Mouse (Mus musculus) thymus, postnatal 10 days (tissue): ENCODE measurements around the gene Rbmxl1.
"Not testable (repeated sequence)": the region's sequence is repeated elsewhere in the genome, so short reads cannot be mapped to it uniquely, and the experiment has no call there.

Experiments used
- DNase-seq, 2 experiments: peaks; one replicate each; pipeline ENCODE4 v3.0.0; 2021; ENCODE audit warnings: low spot score in 2 of 2

The Rbmxl1 gene

DNA sequence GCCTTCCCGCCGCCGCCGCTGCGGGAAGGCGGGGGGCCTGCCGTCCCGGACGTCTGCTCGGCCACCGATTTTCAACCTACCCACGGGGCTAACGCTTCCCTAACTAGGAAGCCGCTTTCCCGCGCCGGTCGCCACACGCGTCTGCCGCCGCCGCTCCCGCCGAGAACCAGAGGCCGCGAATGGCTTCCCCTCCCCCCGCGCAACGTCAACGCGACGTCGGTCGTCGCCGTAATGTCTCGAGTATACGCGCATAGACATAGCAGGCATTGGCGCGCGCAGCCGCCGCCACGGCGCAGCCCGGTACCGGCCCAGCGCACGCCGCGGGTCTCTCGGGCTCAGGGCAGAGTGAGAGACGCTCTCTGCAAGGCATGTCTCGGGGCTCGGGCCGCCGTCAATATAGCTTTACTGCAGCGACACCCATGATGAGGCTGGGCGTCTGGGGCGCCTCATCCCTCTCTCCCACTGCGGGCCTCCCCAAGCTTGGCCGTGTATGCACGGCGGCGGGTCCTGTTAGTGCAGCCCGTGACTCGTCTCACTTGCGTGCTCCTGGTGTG is at the start of gene Rbmxl1:
Gene Rbmxl1 (minus strand): TSS at position 180 of the 554 bp plus-strand sequence.
- DNase-seq = peak; percentile 85 to 95

DNA sequence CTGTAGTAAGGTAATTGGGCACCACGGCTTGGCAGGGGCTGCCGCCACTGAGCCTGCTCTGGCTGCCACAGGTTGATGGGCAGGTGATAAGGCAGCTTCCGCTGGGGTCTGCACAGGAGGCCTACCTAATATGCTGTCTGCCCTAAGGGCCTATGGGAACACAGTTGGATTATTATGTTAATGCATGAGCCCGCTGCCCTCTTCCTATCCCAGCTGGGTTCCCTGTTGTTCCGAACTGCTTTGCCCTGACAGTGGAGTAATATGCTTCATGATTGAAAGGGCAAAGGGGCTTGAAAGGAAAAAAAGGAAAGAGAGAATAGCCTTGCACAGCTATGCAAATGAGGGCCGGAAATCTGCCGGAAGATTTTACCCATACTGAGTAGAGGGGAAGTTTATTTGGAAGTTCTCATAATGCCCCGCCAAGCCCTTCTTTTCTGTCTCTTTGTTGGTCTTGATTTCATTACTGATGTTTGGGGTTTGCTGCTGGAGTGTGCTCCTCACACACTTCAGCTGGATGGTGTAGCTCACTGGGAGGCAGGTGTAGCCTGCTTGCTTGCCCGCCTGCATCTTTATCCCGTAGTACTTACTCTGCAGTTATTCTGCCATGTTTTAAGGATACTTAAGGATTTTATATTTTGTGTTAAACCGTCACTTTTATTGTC is 48.2 kb upstream of the Rbmxl1 start:
- no peak for DNase-seq

DNA sequence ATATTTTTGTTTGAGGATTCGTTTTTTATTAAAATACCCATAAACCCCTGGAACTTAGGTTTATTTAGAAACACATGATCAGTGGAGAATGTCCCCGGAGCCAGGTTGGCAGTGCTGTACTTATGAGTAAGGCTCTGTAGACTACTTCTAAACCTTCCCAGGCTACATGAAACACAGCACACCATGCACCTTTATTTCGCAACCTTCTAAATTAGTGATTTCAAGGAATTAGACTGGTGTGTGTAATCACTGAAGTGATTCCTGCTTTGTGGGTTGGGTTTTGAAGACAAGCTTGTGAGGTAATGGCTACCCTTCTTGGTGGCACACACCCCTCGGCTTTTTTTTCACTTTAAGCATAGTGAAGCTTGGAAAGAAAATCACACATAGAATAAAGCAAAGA is 47.1 kb upstream of the Rbmxl1 start:
- DNase-seq = no peak

DNA sequence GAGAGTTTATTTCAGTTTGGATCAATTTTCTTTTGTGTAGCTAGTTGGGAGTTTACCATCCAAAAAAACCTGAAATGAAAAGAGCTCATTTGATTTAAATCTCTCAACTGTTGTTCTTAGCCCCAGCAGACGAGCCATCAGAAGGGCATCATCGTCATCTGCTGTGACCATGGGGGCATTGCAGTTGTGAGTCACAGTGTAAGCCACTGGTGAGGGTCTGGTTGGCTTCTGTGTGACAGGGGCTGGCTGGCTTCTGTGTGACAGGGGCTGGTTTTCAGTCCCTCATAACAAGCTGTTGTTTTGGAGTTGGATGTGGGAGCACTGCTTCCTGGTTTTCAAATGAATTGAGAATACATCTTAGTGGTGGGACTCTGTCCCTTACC is 42.0 kb upstream of the Rbmxl1 start:
- DNase-seq = no peak

DNA sequence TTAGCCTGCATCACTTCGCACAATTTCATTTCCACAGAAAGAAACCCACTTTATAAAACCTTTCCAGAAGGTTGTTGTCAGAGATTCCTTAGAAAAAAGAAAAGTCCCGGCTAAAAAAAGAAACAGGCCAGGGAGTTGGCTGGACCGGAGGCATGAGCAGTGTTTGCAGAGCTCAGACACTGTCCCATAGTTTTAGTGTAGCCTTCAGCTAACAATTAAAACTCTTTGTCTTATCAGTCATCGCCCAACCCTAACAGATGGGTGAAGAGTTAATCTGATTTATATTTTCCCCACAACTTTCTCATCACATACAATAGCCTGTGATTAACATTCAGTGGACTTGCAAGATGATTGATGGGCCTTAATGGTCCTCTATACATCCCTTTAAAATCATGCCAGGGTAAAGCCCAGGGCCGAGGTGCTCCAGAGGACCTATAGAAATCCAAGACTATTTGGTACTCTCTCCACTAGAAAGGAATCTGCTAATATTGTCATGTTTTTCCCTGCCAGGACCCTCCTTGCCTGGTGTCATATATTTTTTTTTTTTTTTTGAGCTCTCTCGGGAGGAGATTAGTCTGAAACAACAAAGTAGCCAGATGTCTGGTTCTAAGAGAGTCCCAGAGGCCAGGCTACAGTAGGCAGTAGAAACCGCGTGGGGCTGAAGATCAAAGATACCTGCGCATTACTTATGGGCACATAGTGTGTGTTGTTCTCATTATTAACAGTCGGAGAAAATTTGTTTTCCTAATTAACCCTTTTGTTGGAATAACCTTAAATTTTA is 41.5 kb upstream of the Rbmxl1 start:
- DNase-seq = no peak

DNA sequence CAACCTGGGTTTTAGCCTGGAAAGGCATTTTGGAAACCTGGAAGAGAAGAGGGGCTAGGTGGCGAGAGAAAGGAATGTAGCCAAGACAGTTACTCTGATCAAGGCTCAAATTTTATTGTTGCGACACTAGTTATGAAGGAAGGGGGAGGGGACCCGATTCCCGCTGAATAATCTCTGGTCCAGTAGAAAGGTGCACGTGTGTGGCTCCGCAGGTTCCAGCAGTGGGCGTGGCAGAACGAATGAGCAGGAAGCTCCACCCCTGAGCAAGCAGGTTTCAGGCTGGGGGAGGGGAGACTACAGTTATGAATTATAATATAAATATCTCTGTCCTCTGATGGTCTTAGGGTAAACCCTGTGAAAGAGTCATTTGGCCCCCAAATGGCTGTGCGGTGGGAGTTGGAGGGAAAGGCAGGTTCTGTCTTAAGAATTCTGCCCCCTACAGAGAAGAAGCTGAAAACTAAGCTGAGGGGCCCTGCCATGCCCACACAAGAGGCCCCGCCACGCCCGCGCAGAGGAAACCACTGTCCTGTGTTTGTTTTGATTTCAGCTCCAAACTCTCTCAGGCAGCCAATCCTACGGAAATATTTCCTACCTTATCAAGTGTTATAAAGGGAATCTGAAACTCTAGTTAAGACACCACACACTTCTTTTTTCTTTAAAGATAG is 36.6 kb upstream of the Rbmxl1 start:
- not testable (repeated sequence) for DNase-seq

DNA sequence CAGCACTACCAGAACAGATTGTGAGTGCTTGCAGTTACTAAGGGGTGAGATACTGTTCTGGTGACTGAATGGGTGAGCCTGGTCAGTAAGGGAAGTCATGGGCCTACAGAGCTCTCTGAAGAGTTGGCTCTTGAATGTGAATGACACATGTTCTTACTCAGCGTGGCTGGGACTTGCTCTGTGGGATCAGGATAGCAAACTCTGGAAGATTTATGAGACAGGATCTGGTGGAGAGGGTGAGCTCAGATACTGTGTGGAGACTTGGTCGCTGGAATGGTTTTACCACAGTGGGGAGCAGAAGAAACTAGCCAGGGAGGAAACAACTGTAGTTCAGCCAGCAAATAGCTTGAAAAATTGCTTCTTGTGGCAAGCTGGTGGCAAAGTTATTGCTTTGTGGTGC is 35.8 kb upstream of the Rbmxl1 start:
- DNase-seq = no peak

DNA sequence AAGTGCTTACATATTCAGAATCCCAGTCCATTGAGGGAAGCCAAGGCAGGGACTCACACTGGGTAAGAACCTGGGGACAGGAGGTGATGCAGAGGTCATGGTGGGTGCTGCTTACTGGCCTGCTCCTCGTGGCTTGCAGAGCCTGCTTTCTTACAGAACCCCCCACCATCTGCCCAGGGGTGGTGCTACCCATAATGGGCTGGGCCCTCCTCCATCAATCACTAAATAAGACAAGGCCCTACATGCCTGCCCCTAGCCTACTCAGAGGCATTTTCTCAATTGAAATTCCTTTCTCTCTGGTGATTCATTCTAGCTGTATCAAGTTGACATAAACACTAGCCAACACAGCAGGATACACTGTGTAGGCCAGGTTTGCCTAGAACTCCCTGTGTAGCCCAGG is 34.9 kb upstream of the Rbmxl1 start:
- no peak for DNase-seq

DNA sequence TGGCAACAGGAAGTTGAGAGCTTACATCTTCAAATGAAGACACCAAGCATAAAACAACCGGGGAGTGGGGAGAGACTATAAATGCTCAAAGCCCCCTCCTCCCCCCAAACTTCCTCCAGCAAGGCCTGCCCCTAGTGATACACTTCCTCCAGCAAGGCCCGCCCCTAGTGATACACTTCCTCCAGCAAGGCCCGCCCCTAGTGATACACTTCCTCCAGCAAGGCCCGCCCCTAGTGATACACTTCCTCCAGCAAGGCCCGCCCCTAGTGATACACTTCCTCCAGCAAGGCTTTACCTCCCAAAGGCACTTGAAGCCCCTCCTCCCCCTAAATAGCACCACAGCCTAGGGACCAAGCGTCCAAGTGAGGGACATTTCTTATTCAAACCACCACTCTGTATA is 34.0 kb upstream of the Rbmxl1 start:
- not testable (repeated sequence) for DNase-seq

DNA sequence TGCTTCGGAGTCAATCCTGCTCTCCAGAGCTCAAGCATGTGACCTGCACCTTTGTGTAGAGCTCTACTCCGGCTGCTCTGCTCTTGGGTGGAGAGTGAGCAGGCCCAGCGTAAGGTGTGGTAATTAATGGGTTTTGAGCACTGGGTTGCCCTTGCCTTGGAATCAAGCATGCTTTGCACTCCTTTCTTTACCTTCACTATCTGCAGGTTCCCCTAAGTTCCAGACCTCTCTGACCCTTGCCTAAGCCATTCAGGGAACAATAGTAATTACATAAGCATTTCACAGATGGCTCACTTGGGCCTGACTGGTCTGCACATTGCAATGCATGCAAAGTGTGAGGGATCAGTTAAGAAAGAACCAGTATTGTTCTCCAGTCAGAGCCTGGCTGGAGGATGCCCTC is 29.1 kb upstream of the Rbmxl1 start:
- no peak for DNase-seq

DNA sequence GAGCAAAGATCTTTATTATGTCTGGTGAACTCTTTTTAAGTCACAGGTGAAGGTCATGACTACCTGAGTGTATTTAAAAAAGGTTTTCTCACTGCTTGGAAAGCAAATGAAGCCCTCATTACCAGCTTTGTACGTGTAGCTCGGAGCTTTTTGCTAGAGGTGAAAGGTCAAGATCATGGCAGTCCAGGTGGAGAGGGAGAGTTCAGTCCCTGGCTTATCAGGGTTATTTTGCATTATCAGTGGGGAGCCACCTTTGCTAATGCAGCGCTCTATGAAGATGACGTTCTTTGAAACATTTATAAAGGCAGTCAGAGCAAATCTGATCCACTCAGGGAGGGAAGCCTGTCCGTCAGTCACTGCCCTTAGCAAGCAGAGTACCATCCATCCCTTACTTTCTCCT is 28.0 kb upstream of the Rbmxl1 start:
- DNase-seq = no peak

DNA sequence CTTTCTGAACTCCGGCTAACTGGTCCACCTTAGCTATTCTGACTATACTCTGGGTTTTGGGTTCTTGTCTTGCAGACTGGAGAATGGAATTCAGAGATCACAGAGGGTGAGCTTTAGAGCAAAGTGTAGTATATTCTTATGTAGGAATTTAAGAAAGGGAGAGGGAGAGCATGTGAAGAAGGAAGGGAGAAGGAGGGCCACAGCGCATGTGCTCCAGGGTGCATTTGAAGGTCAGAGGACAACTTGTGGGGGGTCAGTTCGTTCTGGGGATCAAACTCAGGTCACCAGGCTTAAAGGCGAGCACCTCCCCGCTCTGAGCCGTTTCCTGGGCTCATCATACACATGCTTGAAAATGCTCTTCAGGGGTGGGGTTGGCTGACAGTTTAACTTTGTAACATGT is 25.3 kb upstream of the Rbmxl1 start:
- no peak for DNase-seq

DNA sequence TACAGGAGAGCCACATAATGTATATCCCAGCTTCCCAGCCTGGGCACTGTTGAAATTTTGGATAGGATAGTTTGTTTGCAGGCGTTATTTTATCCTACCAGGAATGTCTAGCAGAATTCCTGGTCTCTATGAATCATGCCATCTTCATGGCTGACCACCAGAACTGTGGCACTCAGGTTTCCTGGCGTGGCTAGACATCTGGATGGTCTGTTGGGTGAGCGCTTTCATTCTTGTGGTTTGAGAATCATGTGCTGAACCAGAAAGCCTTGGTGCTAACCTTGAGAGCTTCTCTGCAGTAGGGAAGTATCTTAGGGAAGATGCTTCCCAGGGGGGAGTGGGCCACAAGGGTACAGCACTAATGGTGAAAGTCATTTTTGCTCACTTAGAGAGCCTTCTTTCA is 6.4 kb upstream of the Rbmxl1 start:
- no peak for DNase-seq

DNA sequence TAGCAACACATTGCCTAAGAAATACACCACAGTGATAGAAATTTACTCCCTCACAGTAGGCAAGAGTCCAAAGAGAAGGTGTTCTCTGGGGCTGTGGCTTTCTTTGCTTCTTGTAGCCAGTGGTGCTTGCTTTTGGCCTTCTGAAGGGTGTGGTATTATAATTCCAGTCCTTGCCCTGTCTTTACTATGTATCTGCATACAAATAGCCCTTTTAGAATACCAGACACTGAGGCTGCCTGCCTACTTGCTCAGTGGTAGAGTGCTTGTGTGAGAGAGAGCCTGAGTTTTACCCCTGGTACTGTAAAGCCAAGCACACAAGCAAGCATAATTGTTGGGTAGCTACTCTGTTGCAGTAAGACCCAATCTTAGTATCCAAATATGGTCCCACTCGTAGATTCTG is 6.0 kb upstream of the Rbmxl1 start:
- no peak for DNase-seq

DNA sequence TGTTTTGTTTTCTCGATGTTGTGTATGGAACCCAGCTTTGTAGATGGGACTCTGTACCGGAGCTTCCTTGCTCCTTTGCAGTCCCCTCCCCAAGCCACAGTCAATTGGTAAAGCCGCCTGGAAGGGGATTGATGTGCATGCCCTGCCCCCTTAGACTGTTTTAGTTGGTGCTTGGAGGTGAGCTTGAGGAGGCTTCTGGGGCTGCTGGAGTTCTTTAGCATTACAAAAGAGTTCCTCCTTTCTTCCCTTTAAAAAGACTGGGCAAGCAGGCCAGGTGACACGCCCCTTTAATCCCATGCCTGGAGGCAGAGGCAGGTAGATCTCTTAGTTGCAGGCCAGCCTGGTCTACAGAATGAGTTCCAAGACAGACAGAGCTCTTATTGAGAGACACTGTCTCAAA is 4.4 kb upstream of the Rbmxl1 start:
- DNase-seq = no peak

DNA sequence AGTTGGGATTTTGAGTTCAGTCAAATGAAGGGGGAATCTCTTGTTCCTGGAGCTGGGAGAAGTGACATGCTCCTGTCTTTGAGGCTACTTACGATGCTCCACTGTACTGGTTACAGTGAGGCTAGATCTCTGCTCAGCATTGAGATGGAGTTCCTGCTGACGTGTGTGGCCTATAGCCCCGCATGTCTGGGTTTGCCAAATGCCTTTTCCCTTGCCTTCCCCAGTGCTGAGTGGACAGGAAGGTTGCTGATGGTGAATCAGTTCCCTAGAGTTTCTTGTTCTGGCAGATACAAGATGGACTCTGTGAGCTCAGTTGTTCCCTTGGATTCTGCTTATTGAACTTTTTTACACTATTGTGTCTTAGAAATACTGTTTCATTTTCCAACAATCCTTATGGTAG is 2.2 kb upstream of the Rbmxl1 start:
- DNase-seq = no peak

DNA sequence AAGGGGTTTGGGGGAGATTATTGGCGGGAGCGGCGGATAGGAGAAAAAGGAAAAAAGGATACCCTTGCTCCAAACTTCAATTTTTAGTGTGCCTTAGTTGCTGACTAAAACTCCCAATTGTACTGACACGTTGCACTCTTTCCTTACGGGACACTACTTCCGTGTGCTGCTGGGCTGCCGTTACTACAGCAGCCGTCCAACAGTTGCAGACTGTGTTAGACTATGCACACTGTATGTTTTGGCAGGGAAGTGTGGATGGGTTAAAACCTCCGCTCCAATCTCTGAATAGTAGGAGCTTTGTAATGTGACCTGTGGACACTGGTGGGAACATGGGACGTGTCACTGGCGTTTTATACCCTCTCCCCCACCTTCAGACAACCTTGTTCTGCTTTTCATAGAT is 1.4 kb upstream of the Rbmxl1 start:
- DNase-seq = no peak

DNA sequence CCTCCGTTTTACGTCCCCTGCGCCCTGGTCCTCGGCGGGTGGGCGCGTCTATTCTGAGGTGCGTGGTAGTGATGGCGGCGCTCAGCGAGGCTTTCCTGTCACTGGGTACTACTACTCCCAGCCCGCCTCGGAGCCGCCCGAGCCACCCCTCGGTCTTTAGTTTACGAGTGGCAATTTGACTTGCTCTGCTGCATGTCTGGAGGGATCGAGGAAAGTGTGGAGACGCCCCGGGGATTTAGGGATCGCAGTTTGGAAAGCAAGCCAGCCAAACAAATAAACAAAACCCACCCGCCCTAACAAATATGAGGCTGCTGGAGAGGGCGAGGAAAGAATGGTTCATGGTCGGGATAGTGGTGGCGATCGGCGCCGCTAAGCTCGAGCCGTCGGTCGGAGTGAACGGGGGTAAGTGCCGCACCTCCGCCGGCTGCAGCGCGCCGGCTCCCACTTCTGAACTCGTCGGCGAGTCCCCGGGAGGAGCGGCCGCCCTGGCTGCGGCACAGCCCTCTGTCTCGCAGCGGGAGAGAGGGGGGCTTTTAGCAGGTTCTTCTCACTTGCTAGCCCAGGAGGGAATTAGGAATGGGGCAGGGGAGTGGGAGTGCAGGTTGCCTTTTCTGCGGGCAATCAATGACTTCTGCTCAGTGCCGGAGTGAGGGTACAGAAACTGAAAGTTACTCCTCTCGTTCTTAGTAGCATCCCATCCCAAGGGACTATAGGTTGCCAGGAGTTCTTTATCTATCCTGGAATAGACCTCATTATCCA is 754 bp upstream of the Rbmxl1 start, which contains the start of gene Slc10a7:
Gene Slc10a7 (plus strand): TSS at position 74 of the 759 bp plus-strand sequence.
- DNase-seq = peak; percentile 80 to 81

DNA sequence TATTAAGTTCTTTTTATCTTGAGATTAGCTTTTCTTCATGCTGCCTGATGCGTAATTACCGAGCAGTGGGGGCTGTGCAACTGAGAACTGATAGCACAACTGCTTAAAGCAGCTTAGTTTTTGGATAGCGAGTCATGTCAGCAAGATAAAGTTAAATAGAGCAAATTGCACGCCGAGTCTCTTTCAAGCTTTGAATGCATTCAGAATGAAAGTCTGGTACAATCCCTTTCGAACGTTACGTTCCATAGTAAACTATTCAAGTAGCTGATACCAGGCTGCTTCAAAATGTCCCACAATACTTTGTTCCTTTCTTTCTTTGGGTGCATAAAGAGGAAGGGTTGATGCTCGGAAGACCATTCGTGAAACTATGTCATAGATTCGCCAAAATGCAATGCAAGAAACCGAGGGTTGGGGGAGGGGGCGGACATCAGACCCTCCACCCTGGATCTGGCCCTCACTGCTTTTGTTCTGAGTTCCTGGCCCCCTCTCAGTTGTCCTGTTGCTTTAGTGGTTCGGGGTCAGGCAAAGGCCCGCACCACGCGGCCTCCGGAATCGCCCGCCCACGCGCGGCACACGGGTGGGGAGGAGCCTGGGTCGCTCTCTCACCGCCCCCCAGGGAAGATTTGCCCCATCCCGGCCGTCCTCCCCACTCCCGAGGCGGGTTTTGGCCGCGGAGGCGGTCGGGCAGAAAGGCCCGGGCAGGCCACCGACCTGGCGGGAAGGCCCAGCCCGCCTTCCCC is 549 bp downstream of the Rbmxl1 start:
- DNase-seq = peak; percentile 33 to 51

DNA sequence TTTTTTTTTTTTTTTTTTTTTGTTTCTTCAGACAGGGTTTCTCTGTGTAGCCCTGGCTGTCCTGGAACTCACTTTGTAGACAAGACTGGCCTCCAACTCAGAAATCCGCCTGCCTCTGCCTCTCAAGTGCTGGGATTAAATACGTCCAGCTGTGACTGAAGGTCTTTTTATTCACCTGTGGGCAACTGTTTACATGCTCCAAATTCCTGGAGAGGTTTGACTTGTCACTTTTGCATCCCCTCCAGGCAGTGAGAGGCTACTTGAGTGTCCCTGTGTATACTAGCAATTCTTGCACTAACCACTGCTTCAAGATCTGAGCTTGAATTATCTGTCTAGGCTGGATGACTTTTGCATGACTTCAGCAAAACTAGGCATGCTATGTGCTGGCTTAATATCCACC is 6.0 kb downstream of the Rbmxl1 start:
- DNase-seq = no peak

DNA sequence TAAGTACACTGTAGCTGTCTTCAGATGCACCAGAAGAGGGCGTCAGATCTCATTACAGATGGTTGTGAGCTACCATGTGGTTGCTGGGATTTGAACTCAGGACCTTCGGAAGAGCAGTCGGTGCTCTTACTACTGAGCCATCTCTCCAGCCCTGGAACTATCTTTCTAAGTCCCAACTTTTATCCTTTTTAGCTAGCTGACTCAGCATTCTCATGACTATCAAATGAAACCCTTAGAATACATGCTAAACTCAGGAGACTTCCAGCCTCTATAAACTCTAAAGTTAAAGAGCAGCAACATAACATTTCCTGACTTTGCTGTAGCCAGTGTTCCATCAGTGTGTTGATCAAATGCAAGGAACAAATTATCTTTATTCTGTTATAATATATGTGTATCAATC is 12.4 kb downstream of the Rbmxl1 start:
- DNase-seq = not testable (repeated sequence)
